Mouse (Mus musculus): ENCODE data around the gene Cxcl17. TPM values are rescaled to one million over a fixed set of nuclear protein-coding genes. Genes with fewer than 3 reads are reported as not detected.
"Not testable (repeated sequence)": the region's sequence is repeated elsewhere in the genome, so short reads cannot be mapped to it uniquely, and the experiment has no call there.

Gene Cxcl17
- polyA plus RNA-seq (2015; fragmentation: Nextera tagmentation; extraction: Ambion mirVana): 0.48 and 1.0 TPM in 2 replicates

GRCm38 (mm10) chr7:25412833-25413441 is at the start of gene Cxcl17:
Gene Cxcl17 (minus strand): TSS chr7:25412886.
- H3K27ac ChIP-seq (ENCODE audit: low read length): no peak within 1 kb of the TSS
- WGBS: 58% methylated on average over 7 of the region's 7 CpGs

GRCm38 (mm10) chr7:25462033-25462337 is 49.3 kb upstream of the Cxcl17 start:
- H3K27me3 ChIP-seq (ENCODE audit: control insufficient read depth, insufficient read depth, low read depth, low read length); H3K4me2 ChIP-seq (ENCODE audit: low read length); H3K4me1 ChIP-seq (ENCODE audit: control insufficient read depth, insufficient read depth, low read length); ATAC-seq; H3K9ac ChIP-seq (ENCODE audit: low read depth, low read length); H3K4me3 ChIP-seq (ENCODE audit: low read depth, low read length); H3K9me3 ChIP-seq (replicated peaks; ENCODE audit: control insufficient read depth, low read length, poor library complexity, severe bottlenecking); H3K36me3 ChIP-seq (ENCODE audit: control insufficient read depth, insufficient read depth, low read length); H3K27ac ChIP-seq (ENCODE audit: low read length): not testable (repeated sequence)
- WGBS: no CpG with 5 or more reads among the region's 1 CpGs

More at GRCm38 (mm10) chr7:25412833-25413441, at the start of gene Cxcl17:
- no peaks in the 10 kb centered on the region for H3K27me3 ChIP-seq (ENCODE audit: control insufficient read depth, insufficient read depth, low read depth, low read length)
- H3K9ac ChIP-seq (ENCODE audit: low read depth, low read length): no peak within 1 kb of the TSS
- H3K4me3 ChIP-seq (ENCODE audit: low read depth, low read length): no peak within 1 kb of the TSS
- ATAC-seq: no peak
- H3K36me3 ChIP-seq (ENCODE audit: control insufficient read depth, insufficient read depth, low read length): no peaks in the 10 kb centered on the region
- H3K9me3 ChIP-seq (replicated peaks; ENCODE audit: control insufficient read depth, low read length, poor library complexity, severe bottlenecking): no peaks in the 10 kb centered on the region
- H3K4me1 ChIP-seq (ENCODE audit: control insufficient read depth, insufficient read depth, low read length): no peaks in the 10 kb centered on the region
- H3K4me2 ChIP-seq (ENCODE audit: low read length): no peak within 1 kb of the TSS

- H3K36me3 ChIP-seq (ENCODE audit: control insufficient read depth, insufficient read depth, low read length): not testable (repeated sequence)
- peak; percentile 73 for ATAC-seq
These were observed 48.8 kb upstream of the Cxcl17 start for GRCm38 (mm10) chr7:25461336-25462032.

GRCm38 (mm10) chr7:25452103-25452502 is 39.4 kb upstream of the Cxcl17 start:
- Histone ChIP-seq H3K4me2 (ENCODE audit: low read length) (no peak overlapping the region), H3K9me3 (replicated peaks; ENCODE audit: control insufficient read depth, low read length, poor library complexity, severe bottlenecking) (no peaks in the 10 kb centered on the region), H3K9ac (ENCODE audit: low read depth, low read length) (no peak overlapping the region), H3K27ac (ENCODE audit: low read length) (no peak overlapping the region), H3K4me3 (ENCODE audit: low read depth, low read length) (no peak overlapping the region), H3K4me1 (ENCODE audit: control insufficient read depth, insufficient read depth, low read length) (no peaks in the 10 kb centered on the region), H3K36me3 (ENCODE audit: control insufficient read depth, insufficient read depth, low read length) (no peaks in the 10 kb centered on the region), H3K27me3 (ENCODE audit: control insufficient read depth, insufficient read depth, low read depth, low read length) (no peaks in the 10 kb centered on the region)
- ATAC-seq: no peak
- WGBS: 81% methylated on average over 3 of the region's 3 CpGs

More at GRCm38 (mm10) chr7:25461336-25462032, 48.8 kb upstream of the Cxcl17 start:
- not testable (repeated sequence) for H3K27me3 ChIP-seq (ENCODE audit: control insufficient read depth, insufficient read depth, low read depth, low read length); H3K4me1 ChIP-seq (ENCODE audit: control insufficient read depth, insufficient read depth, low read length); H3K9me3 ChIP-seq (replicated peaks; ENCODE audit: control insufficient read depth, low read length, poor library complexity, severe bottlenecking); H3K9ac ChIP-seq (ENCODE audit: low read depth, low read length); H3K4me2 ChIP-seq (ENCODE audit: low read length); H3K4me3 ChIP-seq (ENCODE audit: low read depth, low read length); H3K27ac ChIP-seq (ENCODE audit: low read length)
- 41% methylated on average over 4 of the region's 5 CpGs for WGBS

GRCm38 (mm10) chr7:25449913-25450890 is 37.5 kb upstream of the Cxcl17 start:
- no peaks in the 10 kb centered on the region for H3K27me3 ChIP-seq (ENCODE audit: control insufficient read depth, insufficient read depth, low read depth, low read length)
- H3K4me3 ChIP-seq (ENCODE audit: low read depth, low read length): no peak overlapping the region
- no peak overlapping the region for H3K27ac ChIP-seq (ENCODE audit: low read length)
- H3K4me2 ChIP-seq (ENCODE audit: low read length): no peak overlapping the region
- no peaks in the 10 kb centered on the region for H3K4me1 ChIP-seq (ENCODE audit: control insufficient read depth, insufficient read depth, low read length)
- H3K9ac ChIP-seq (ENCODE audit: low read depth, low read length): no peak overlapping the region
- no peaks in the 10 kb centered on the region for H3K36me3 ChIP-seq (ENCODE audit: control insufficient read depth, insufficient read depth, low read length)
- no peaks in the 10 kb centered on the region for H3K9me3 ChIP-seq (replicated peaks; ENCODE audit: control insufficient read depth, low read length, poor library complexity, severe bottlenecking)
- ATAC-seq: no peak
- WGBS: 73% methylated on average over 9 of the region's 9 CpGs

GRCm38 (mm10) chr7:25440816-25441153 is 28.1 kb upstream of the Cxcl17 start:
- 88% methylated on average over 6 of the region's 6 CpGs for WGBS
- Histone ChIP-seq H3K4me2 (ENCODE audit: low read length) (no peak overlapping the region), H3K36me3 (ENCODE audit: control insufficient read depth, insufficient read depth, low read length) (no peaks in the 10 kb centered on the region), H3K27me3 (ENCODE audit: control insufficient read depth, insufficient read depth, low read depth, low read length) (no peaks in the 10 kb centered on the region), H3K27ac (ENCODE audit: low read length) (no peak overlapping the region), H3K4me3 (ENCODE audit: low read depth, low read length) (no peak overlapping the region), H3K9me3 (replicated peaks; ENCODE audit: control insufficient read depth, low read length, poor library complexity, severe bottlenecking) (no peaks in the 10 kb centered on the region), H3K4me1 (ENCODE audit: control insufficient read depth, insufficient read depth, low read length) (no peaks in the 10 kb centered on the region), H3K9ac (ENCODE audit: low read depth, low read length) (no peak overlapping the region)
- ATAC-seq: no peak

GRCm38 (mm10) chr7:25439978-25440815 is 27.5 kb upstream of the Cxcl17 start:
- WGBS: 90% methylated on average over 9 of the region's 9 CpGs
- Histone ChIP-seq H3K9me3 (replicated peaks; ENCODE audit: control insufficient read depth, low read length, poor library complexity, severe bottlenecking) (no peaks in the 10 kb centered on the region), H3K27ac (ENCODE audit: low read length) (no peak overlapping the region), H3K4me3 (ENCODE audit: low read depth, low read length) (no peak overlapping the region), H3K4me1 (ENCODE audit: control insufficient read depth, insufficient read depth, low read length) (no peaks in the 10 kb centered on the region), H3K36me3 (ENCODE audit: control insufficient read depth, insufficient read depth, low read length) (no peaks in the 10 kb centered on the region), H3K4me2 (ENCODE audit: low read length) (no peak overlapping the region), H3K9ac (ENCODE audit: low read depth, low read length) (no peak overlapping the region), H3K27me3 (ENCODE audit: control insufficient read depth, insufficient read depth, low read depth, low read length) (no peaks in the 10 kb centered on the region)
- no peak for ATAC-seq

GRCm38 (mm10) chr7:25439124-25439822 is 26.6 kb upstream of the Cxcl17 start:
- 87% methylated on average over 8 of the region's 8 CpGs for WGBS
- ATAC-seq: no peak
- no peak overlapping the region for H3K9ac ChIP-seq (ENCODE audit: low read depth, low read length)
- no peak overlapping the region for H3K27ac ChIP-seq (ENCODE audit: low read length)
- no peaks in the 10 kb centered on the region for H3K4me1 ChIP-seq (ENCODE audit: control insufficient read depth, insufficient read depth, low read length)
- H3K9me3 ChIP-seq (replicated peaks; ENCODE audit: control insufficient read depth, low read length, poor library complexity, severe bottlenecking): no peaks in the 10 kb centered on the region
- no peak overlapping the region for H3K4me3 ChIP-seq (ENCODE audit: low read depth, low read length)
- H3K36me3 ChIP-seq (ENCODE audit: control insufficient read depth, insufficient read depth, low read length): no peaks in the 10 kb centered on the region
- no peak overlapping the region for H3K4me2 ChIP-seq (ENCODE audit: low read length)
- H3K27me3 ChIP-seq (ENCODE audit: control insufficient read depth, insufficient read depth, low read depth, low read length): no peaks in the 10 kb centered on the region

All from midbrain, embryonic 16.5 days (tissue).